Mouse (Mus musculus) cerebellum, adult 2 months (tissue): ENCODE data around the gene Enpp3.

Experiments
- CTCF ChIP-seq: fragments of 200-500 bp; IDR thresholded peaks from 2 replicates; pipeline ENCODE4 v1.5.1; 2011; ENCODE audit warnings: low read depth, mild to moderate bottlenecking, control low read depth, low read length, moderate library complexity, borderline replicate concordance; ENCODE audit not compliant: insufficient read depth
- POLR2A ChIP-seq: fragments of 200-500 bp; IDR thresholded peaks from 2 replicates; pipeline ENCODE4 v1.6.1; 2011; ENCODE audit warnings: low read length, control low read depth, borderline replicate concordance; ENCODE audit not compliant: insufficient read depth

DNA sequence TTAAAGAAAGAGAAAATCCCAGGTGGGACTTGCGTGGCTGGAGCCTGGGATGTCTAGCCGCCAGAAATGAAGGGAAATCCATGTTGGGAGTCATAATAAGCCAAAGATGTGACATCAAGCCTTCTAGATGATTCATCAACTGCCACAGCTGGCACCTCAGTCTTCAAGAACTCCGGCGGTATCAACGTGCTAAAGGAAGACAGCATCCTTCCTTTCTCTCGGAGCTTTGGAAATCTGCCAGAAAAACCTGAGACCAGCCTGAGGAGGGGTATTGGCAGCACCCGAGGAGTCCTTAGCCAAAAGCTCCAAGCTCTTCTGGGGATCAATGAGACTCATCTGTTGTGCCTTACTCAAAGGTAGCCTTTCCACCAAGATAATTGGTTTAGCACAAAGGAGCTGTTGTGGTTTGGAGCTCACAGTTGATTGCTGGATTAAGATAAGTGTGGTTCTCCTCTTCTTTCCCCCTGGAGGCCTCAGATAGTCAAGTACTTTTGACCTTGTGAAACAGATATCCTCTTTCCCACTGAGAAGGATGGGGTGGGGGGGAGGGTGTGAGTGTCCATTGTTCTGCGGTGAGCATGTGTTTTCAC lies 84.2 kb downstream of the Enpp3 start:
- TF ChIP-seq CTCF, result no peak
- no peak for TF ChIP-seq POLR2A
